Mouse (Mus musculus): Measurements from ENCODE around the gene Wiz. TPM values are rescaled to one million over a fixed set of nuclear protein-coding genes. Genes with fewer than 3 reads are reported as not detected.
A peak's percentile ranks its signal among the peaks of the same experiment; 100 is the strongest.

The Wiz gene
- polyA plus RNA-seq, 1 experiment from 2014 or later: 27.0 TPM

GRCm38 (mm10) chr17:32320597-32321389 lies 68.4 kb downstream of the Wiz start, which contains the start of gene Akap8:
TSS of gene Akap8 (minus strand) at chr17:32321238.
- peak within 1 kb of the TSS; percentile 97 for H3K4me3 ChIP-seq (ENCODE audit: low read length)
- no peaks in the 10 kb centered on the region for H3K27me3 ChIP-seq (ENCODE audit: control insufficient read depth, insufficient read depth, low read depth, low read length)
- peak within 1 kb of the TSS; percentile 95 for H3K27ac ChIP-seq (ENCODE audit: low read length)
- peak; percentile 99 for ATAC-seq (ENCODE audit: low read depth)
- peak within 1 kb of the TSS; percentile 86 for H3K9ac ChIP-seq (ENCODE audit: low read length)
- peaks cover 16% of the 10 kb centered on the region for H3K4me1 ChIP-seq (replicated peaks; ENCODE audit: control insufficient read depth, insufficient read depth, low read length)
- H3K9me3 ChIP-seq (ENCODE audit: control insufficient read depth, low read length): no peaks in the 10 kb centered on the region
- H3K4me2 ChIP-seq (ENCODE audit: low read depth, low read length): peak within 1 kb of the TSS; percentile 94
- H3K36me3 ChIP-seq (ENCODE audit: control insufficient read depth, insufficient read depth, low read length): peaks cover 29% of the 10 kb centered on the region
- 0% methylated on average over 83 of the region's 83 CpGs for WGBS

GRCm38 (mm10) chr17:32319950-32320349 lies 69.3 kb downstream of the Wiz start:
- H3K4me3 ChIP-seq (ENCODE audit: low read length): peak overlapping the region; percentile 97
- peak overlapping the region; percentile 80 for H3K4me2 ChIP-seq (ENCODE audit: low read depth, low read length)
- H3K27me3 ChIP-seq (ENCODE audit: control insufficient read depth, insufficient read depth, low read depth, low read length): no peaks in the 10 kb centered on the region
- H3K4me1 ChIP-seq (replicated peaks; ENCODE audit: control insufficient read depth, insufficient read depth, low read length): peaks cover 16% of the 10 kb centered on the region
- no peaks in the 10 kb centered on the region for H3K9me3 ChIP-seq (ENCODE audit: control insufficient read depth, low read length)
- peak overlapping the region; percentile 91 for H3K27ac ChIP-seq (ENCODE audit: low read length)
- 1% methylated on average over 7 of the region's 7 CpGs for WGBS
- peaks cover 34% of the 10 kb centered on the region for H3K36me3 ChIP-seq (ENCODE audit: control insufficient read depth, insufficient read depth, low read length)
- no peak for ATAC-seq (ENCODE audit: low read depth)
- H3K9ac ChIP-seq (ENCODE audit: low read length): peak overlapping the region; percentile 81

GRCm38 (mm10) chr17:32317708-32318107 lies 71.5 kb downstream of the Wiz start:
- H3K4me1 ChIP-seq (replicated peaks; ENCODE audit: control insufficient read depth, insufficient read depth, low read length): peaks cover 16% of the 10 kb centered on the region
- no peak overlapping the region for H3K4me3 ChIP-seq (ENCODE audit: low read length)
- H3K9ac ChIP-seq (ENCODE audit: low read length): no peak overlapping the region
- H3K9me3 ChIP-seq (ENCODE audit: control insufficient read depth, low read length): no peaks in the 10 kb centered on the region
- H3K4me2 ChIP-seq (ENCODE audit: low read depth, low read length): no peak overlapping the region
- 81% methylated on average over 3 of the region's 3 CpGs for WGBS
- H3K36me3 ChIP-seq (ENCODE audit: control insufficient read depth, insufficient read depth, low read length): peaks cover 42% of the 10 kb centered on the region
- H3K27ac ChIP-seq (ENCODE audit: low read length): no peak overlapping the region
- H3K27me3 ChIP-seq (ENCODE audit: control insufficient read depth, insufficient read depth, low read depth, low read length): no peaks in the 10 kb centered on the region
- no peak for ATAC-seq (ENCODE audit: low read depth)

DNA sequence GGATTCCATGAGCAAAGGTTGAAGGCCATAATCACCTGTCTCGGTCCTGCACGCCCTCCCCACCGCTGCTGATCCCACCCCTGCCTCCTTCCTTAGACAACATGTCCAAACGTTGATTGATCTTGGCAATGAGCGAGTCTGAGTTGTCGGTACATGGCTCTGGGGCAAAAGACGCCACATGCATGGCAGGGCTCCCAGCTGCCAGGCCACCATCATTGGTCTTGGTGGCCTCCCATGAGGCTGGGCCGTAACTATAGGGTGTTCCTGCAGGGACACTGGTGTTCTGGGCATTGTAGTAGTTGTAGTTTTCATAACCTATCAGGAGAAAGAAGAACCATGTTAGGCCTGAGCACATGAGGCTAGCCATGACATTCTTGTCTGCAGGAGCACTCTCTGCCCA lies 72.2 kb downstream of the Wiz start:
- 91% methylated on average over 8 of the region's 8 CpGs for WGBS
- Histone ChIP-seq H3K27ac (ENCODE audit: low read length) (no peak overlapping the region), H3K4me2 (ENCODE audit: low read depth, low read length) (no peak overlapping the region), H3K4me3 (ENCODE audit: low read length) (no peak overlapping the region), H3K9me3 (ENCODE audit: control insufficient read depth, low read length) (no peaks in the 10 kb centered on the region), H3K36me3 (ENCODE audit: control insufficient read depth, insufficient read depth, low read length) (peaks cover 49% of the 10 kb centered on the region), H3K27me3 (ENCODE audit: control insufficient read depth, insufficient read depth, low read depth, low read length) (no peaks in the 10 kb centered on the region), H3K4me1 (replicated peaks; ENCODE audit: control insufficient read depth, insufficient read depth, low read length) (peaks cover 13% of the 10 kb centered on the region), H3K9ac (ENCODE audit: low read length) (no peak overlapping the region)
- no peak for ATAC-seq (ENCODE audit: low read depth)

DNA sequence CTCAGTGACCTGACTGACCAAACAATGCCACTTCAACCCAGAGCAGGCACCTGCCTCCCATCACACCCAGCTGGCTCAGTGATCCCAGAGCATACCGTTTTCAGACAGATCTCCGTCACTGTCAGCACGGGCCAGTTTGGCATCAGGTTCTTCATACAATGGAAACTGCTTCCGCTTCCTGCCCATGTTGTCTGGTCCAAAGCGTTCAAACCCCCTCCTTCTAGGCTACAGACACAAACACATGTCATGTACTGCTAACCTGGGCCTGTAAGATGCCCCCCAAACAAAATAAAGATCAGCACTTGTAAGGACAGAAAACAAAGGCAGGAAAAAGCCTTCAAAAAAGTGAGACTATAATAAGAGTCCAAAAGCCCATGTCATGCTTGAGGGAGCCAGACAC lies 73.7 kb downstream of the Wiz start:
- peaks cover 9% of the 10 kb centered on the region for H3K4me1 ChIP-seq (replicated peaks; ENCODE audit: control insufficient read depth, insufficient read depth, low read length)
- WGBS: 87% methylated on average over 5 of the region's 5 CpGs
- ATAC-seq (ENCODE audit: low read depth): no peak

DNA sequence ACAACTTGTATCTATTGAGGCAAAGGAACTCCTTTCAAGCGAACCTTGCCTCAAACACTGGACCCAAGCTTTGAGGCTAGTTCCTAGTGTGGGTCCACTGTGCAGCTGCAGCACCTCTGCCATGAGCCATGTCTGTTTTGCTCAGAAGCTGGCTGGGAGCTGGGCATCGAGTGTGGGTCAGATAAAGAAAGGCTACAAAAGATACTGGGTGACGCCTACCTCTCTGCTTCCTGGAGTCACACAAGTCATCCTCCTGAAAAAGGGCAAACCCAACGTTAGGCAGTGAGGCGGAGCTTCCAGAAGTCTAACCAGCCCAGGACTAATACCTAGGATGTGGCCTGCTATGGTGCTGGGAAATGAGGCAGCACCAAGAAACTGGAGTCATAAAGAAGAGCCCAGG lies 75.3 kb downstream of the Wiz start:
- H3K4me1 ChIP-seq (replicated peaks; ENCODE audit: control insufficient read depth, insufficient read depth, low read length): peaks cover under 1% of the 10 kb centered on the region; the same call in 1 of the 2 replicates
- ATAC-seq (ENCODE audit: low read depth): no peak
- no peaks in the 10 kb centered on the region for H3K9me3 ChIP-seq (ENCODE audit: control insufficient read depth, low read length)
- H3K4me3 ChIP-seq (ENCODE audit: low read length): no peak overlapping the region
- H3K27me3 ChIP-seq (ENCODE audit: control insufficient read depth, insufficient read depth, low read depth, low read length): no peaks in the 10 kb centered on the region
- no peak overlapping the region for H3K4me2 ChIP-seq (ENCODE audit: low read depth, low read length)
- 73% methylated on average over 5 of the region's 5 CpGs for WGBS
- no peak overlapping the region for H3K27ac ChIP-seq (ENCODE audit: low read length)
- peaks cover 77% of the 10 kb centered on the region for H3K36me3 ChIP-seq (ENCODE audit: control insufficient read depth, insufficient read depth, low read length)
- H3K9ac ChIP-seq (ENCODE audit: low read length): no peak overlapping the region

More for the DNA sequence above, 73.7 kb downstream of the Wiz start:
- Histone ChIP-seq H3K4me3 (ENCODE audit: low read length) (no peak overlapping the region), H3K36me3 (ENCODE audit: control insufficient read depth, insufficient read depth, low read length) (peaks cover 61% of the 10 kb centered on the region), H3K27me3 (ENCODE audit: control insufficient read depth, insufficient read depth, low read depth, low read length) (no peaks in the 10 kb centered on the region), H3K4me2 (ENCODE audit: low read depth, low read length) (no peak overlapping the region), H3K9me3 (ENCODE audit: control insufficient read depth, low read length) (no peaks in the 10 kb centered on the region), H3K27ac (ENCODE audit: low read length) (no peak overlapping the region), H3K9ac (ENCODE audit: low read length) (no peak overlapping the region)

DNA sequence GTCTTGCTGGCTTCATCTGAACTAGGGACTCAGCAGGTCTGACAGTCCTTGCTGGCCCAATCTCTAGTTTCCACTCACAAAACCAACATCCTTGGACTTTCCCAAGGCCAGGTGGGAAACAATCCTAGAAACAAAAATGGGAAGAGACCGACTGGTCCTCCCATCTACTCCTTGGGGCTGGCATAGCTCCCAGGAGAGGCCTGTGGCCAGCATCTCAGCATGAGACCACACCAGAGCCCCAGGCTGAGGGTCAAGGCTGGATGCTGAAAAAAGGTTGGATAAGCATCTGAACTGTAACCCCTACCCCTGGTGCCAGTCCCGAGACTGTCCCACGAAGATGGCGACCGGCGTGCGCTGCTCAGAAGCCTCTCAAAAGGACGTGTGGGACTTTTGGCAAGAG lies 76.4 kb downstream of the Wiz start:
- WGBS: 91% methylated on average over 8 of the region's 8 CpGs
- ATAC-seq (ENCODE audit: low read depth): no peak
- Histone ChIP-seq H3K4me2 (ENCODE audit: low read depth, low read length) (no peak overlapping the region), H3K4me1 (replicated peaks; ENCODE audit: control insufficient read depth, insufficient read depth, low read length) (no peaks in the 10 kb centered on the region), H3K9ac (ENCODE audit: low read length) (no peak overlapping the region), H3K4me3 (ENCODE audit: low read length) (no peak overlapping the region), H3K27ac (ENCODE audit: low read length) (no peak overlapping the region), H3K36me3 (ENCODE audit: control insufficient read depth, insufficient read depth, low read length) (peaks cover 83% of the 10 kb centered on the region), H3K27me3 (ENCODE audit: control insufficient read depth, insufficient read depth, low read depth, low read length) (no peaks in the 10 kb centered on the region), H3K9me3 (ENCODE audit: control insufficient read depth, low read length) (no peaks in the 10 kb centered on the region)

GRCm38 (mm10) chr17:32307963-32308362 lies 81.3 kb downstream of the Wiz start:
- ATAC-seq (ENCODE audit: low read depth): no peak
- H3K27ac ChIP-seq (ENCODE audit: low read length): no peak overlapping the region
- no peak overlapping the region for H3K4me2 ChIP-seq (ENCODE audit: low read depth, low read length)
- H3K4me1 ChIP-seq (replicated peaks; ENCODE audit: control insufficient read depth, insufficient read depth, low read length): no peaks in the 10 kb centered on the region
- WGBS: 87% methylated on average over 4 of the region's 4 CpGs
- no peaks in the 10 kb centered on the region for H3K9me3 ChIP-seq (ENCODE audit: control insufficient read depth, low read length)
- no peak overlapping the region for H3K9ac ChIP-seq (ENCODE audit: low read length)
- H3K36me3 ChIP-seq (ENCODE audit: control insufficient read depth, insufficient read depth, low read length): peaks cover 81% of the 10 kb centered on the region
- H3K27me3 ChIP-seq (ENCODE audit: control insufficient read depth, insufficient read depth, low read depth, low read length): no peaks in the 10 kb centered on the region
- H3K4me3 ChIP-seq (ENCODE audit: low read length): no peak overlapping the region
